Mouse (Mus musculus) right cerebral cortex, adult 18-20 months (tissue): ENCODE measurements around the gene Cort.
"Not testable (repeated sequence)": the region's sequence is repeated elsewhere in the genome, so short reads cannot be mapped to it uniquely, and the experiment has no call there.

Experiments used
- DNase-seq: peaks from one replicate; pipeline ENCODE4 v3.0.0; 2022; ENCODE audit warnings: mixed read lengths

Cort gene

GRCm38 (mm10) chr4:149126663-149127062 is at the start of gene Cort:
TSS of gene Cort (minus strand) at chr4:149126763.
- no peak for DNase-seq

- DNase-seq, result no peak
Measured at GRCm38 (mm10) chr4:149173661-149174060, 47.1 kb upstream of the Cort start.

- DNase-seq, result no peak
Measured at GRCm38 (mm10) chr4:149172666-149173065, 46.1 kb upstream of the Cort start.

- DNase-seq, result no peak
Measured at GRCm38 (mm10) chr4:149172083-149172482, 45.5 kb upstream of the Cort start.

- DNase-seq, result no peak
Measured at GRCm38 (mm10) chr4:149171581-149171981, 45.0 kb upstream of the Cort start.

GRCm38 (mm10) chr4:149170394-149170931 is 43.9 kb upstream of the Cort start:
- no peak for DNase-seq

GRCm38 (mm10) chr4:149169926-149170325 is 43.4 kb upstream of the Cort start:
- not testable (repeated sequence) for DNase-seq

GRCm38 (mm10) chr4:149168016-149168415 is 41.5 kb upstream of the Cort start:
- no peak for DNase-seq

GRCm38 (mm10) chr4:149166957-149167611 is 40.5 kb upstream of the Cort start:
- DNase-seq, result peak; percentile 21

- DNase-seq, result peak; percentile 98
Measured at GRCm38 (mm10) chr4:149166215-149166946, 39.8 kb upstream of the Cort start, which contains the start of gene Pgd. TSS of gene Pgd (minus strand) at chr4:149166771.

- DNase-seq, result no peak
Measured at GRCm38 (mm10) chr4:149164150-149164549, 37.6 kb upstream of the Cort start.

GRCm38 (mm10) chr4:149163196-149163595 is 36.6 kb upstream of the Cort start:
- DNase-seq, result no peak

GRCm38 (mm10) chr4:149161166-149161565 is 34.6 kb upstream of the Cort start:
- DNase-seq, result no peak

GRCm38 (mm10) chr4:149159891-149160290 is 33.3 kb upstream of the Cort start:
- DNase-seq, result no peak

GRCm38 (mm10) chr4:149159203-149159602 is 32.6 kb upstream of the Cort start:
- DNase-seq, result no peak

GRCm38 (mm10) chr4:149157415-149157973 is 30.9 kb upstream of the Cort start:
- DNase-seq, result no peak

- no peak for DNase-seq
Measured at GRCm38 (mm10) chr4:149155711-149156110, 29.1 kb upstream of the Cort start.

GRCm38 (mm10) chr4:149154859-149155258 is 28.3 kb upstream of the Cort start:
- no peak for DNase-seq

- DNase-seq, result no peak
Measured at GRCm38 (mm10) chr4:149150721-149151120, 24.2 kb upstream of the Cort start.

GRCm38 (mm10) chr4:149150256-149150655 is 23.7 kb upstream of the Cort start:
- no peak for DNase-seq

- no peak for DNase-seq
Measured at GRCm38 (mm10) chr4:149149611-149150010, 23.0 kb upstream of the Cort start.

- no peak for DNase-seq
Measured at GRCm38 (mm10) chr4:149149196-149149595, 22.6 kb upstream of the Cort start.

GRCm38 (mm10) chr4:149148084-149148483 is 21.5 kb upstream of the Cort start:
- DNase-seq, result no peak

- no peak for DNase-seq
Measured at GRCm38 (mm10) chr4:149147528-149147927, 21.0 kb upstream of the Cort start.
